Mouse (Mus musculus) liver, embryonic 12.5 days (tissue): Measurements from ENCODE around the gene Sh3pxd2a. TPM values are rescaled to one million over a fixed set of nuclear protein-coding genes. Genes with fewer than 3 reads are reported as not detected.

Experiments used
- ATAC-seq: fragments of 200-750 bp; cut with Nextera tagmentation; 2 replicates; pipeline ENCODE4 v1.8.0; 2017; ENCODE audit warnings: moderate number of reproducible peaks, mild to moderate bottlenecking, moderate library complexity
- H3K27ac ChIP-seq: fragments of 300-500 bp; sonication (generic); 2 replicates; pipeline ENCODE4 v1.5.1; 2016; ENCODE audit warnings: mild to moderate bottlenecking
- H3K27me3 ChIP-seq: fragments of 300-500 bp; sonication (generic); replicated peaks from 2 replicates; pipeline ENCODE4 v1.6.1; 2016; ENCODE audit warnings: mild to moderate bottlenecking, moderate library complexity
- H3K36me3 ChIP-seq: fragments of 300-500 bp; sonication (generic); 2 replicates; pipeline ENCODE4 v1.6.1; 2016; ENCODE audit warnings: mild to moderate bottlenecking, moderate library complexity
- H3K4me1 ChIP-seq: fragments of 300-500 bp; sonication (generic); 2 replicates; pipeline ENCODE4 v1.6.1; 2016
- H3K4me2 ChIP-seq: fragments of 300-500 bp; sonication (generic); 2 replicates; pipeline ENCODE4 v1.6.1; 2016; ENCODE audit warnings: mild to moderate bottlenecking, moderate library complexity
- H3K4me3 ChIP-seq: fragments of 300-500 bp; sonication (generic); 2 replicates; pipeline ENCODE4 v1.5.1; 2016; ENCODE audit warnings: mild to moderate bottlenecking, moderate library complexity
- H3K9ac ChIP-seq: fragments of 300-500 bp; sonication (generic); 2 replicates; pipeline ENCODE4 v1.6.1; 2016; ENCODE audit warnings: mild to moderate bottlenecking, moderate library complexity
- H3K9me3 ChIP-seq: fragments of 300-500 bp; sonication (generic); replicated peaks from 2 replicates; pipeline ENCODE4 v1.6.1; 2016; ENCODE audit warnings: mild to moderate bottlenecking, moderate library complexity
- WGBS: fragments of 180-500 bp; shearing (Covaris S2); methylation state at CpG from one replicate; pipeline ENCODE4 v1.1.7; 2016; ENCODE audit not compliant: insufficient replicate concordance; 5-methylcytosine and 5-hydroxymethylcytosine counted together
- polyA plus RNA-seq: library from polyadenylated mRNA; unstranded; fragments of >200 nt; fragmentation: Nextera tagmentation; extraction: Ambion mirVana; gene quantifications from 2 replicates; pipeline ENCODE4 v1.2.1, GENCODE M21; 2016

Sh3pxd2a gene
- polyA plus RNA-seq, 1 experiment from 2014 or later: 1.1 TPM

GRCm38 (mm10) chr19:47264322-47265092, 199.7 kb downstream of the Sh3pxd2a start:
- no peak overlapping the region for H3K4me2 ChIP-seq
- no peaks in the 10 kb centered on the region for H3K4me1 ChIP-seq
- ATAC-seq: no peak
- H3K9ac ChIP-seq: no peak overlapping the region
- no peaks in the 10 kb centered on the region for H3K9me3 ChIP-seq
- H3K27me3 ChIP-seq: no peaks in the 10 kb centered on the region
- no peak overlapping the region for H3K4me3 ChIP-seq
- no peak overlapping the region for H3K27ac ChIP-seq
- WGBS: 51% methylated on average over 11 of the region's 11 CpGs
- peaks cover 34% of the 10 kb centered on the region for H3K36me3 ChIP-seq

DNA sequence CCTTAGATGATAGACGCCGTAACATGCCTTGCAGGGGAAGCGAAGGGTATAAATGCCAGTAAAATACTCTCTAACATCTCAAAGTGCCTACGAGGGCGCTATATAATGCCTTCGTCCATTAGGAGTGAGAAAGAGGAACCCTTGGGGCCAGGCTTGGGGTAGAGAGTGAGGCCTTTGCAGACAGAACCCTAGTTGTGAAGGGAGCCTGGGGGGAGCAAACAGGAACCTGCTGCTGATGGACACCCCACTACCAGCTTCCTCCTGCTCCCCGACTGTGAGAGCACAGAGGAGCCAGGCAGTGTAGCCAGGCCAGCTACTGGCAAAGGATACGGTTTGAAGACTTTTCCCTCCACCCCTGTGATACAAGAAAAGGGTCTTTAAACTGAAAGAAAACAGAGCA, 200.6 kb downstream of the Sh3pxd2a start:
- Histone ChIP-seq H3K4me1 (no peaks in the 10 kb centered on the region), H3K4me3 (no peak overlapping the region), H3K4me2 (no peak overlapping the region), H3K36me3 (peaks cover 25% of the 10 kb centered on the region), H3K27ac (no peak overlapping the region), H3K27me3 (no peaks in the 10 kb centered on the region), H3K9ac (no peak overlapping the region), H3K9me3 (no peaks in the 10 kb centered on the region)
- ATAC-seq: no peak
- WGBS: 68% methylated on average over 8 of the region's 8 CpGs

- WGBS: 67% methylated on average over 8 of the region's 8 CpGs
- Histone ChIP-seq H3K9me3 (no peaks in the 10 kb centered on the region), H3K4me2 (no peak overlapping the region), H3K36me3 (peaks cover under 1% of the 10 kb centered on the region; the same call in 1 of the 2 replicates), H3K4me1 (no peaks in the 10 kb centered on the region), H3K9ac (no peak overlapping the region), H3K4me3 (no peak overlapping the region), H3K27ac (no peak overlapping the region), H3K27me3 (peaks cover 5% of the 10 kb centered on the region; the same call in 1 of the 2 replicates)
- ATAC-seq: no peak
Observed at GRCm38 (mm10) chr19:47261196-47261595, 203.0 kb downstream of the Sh3pxd2a start.

DNA sequence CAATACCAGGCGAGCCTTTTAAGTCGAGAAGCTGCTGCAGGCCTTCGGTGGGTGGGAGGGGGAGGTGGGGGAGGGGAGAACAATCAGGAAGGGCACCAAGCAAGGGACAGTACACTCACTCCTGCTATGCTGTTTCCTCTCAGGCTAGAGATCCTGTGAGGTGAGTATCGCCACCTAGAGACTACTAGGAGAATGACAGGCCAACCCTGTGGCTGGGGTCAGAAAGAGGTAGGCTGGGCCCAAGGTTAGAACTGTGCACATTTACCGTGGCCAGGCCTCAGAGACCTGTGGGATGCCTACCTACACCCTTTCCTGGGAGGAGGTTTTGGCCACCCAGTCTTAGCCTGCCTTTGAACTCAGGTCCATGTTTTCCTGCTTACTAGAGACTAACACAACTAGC, 204.6 kb downstream of the Sh3pxd2a start:
- Histone ChIP-seq H3K27ac (no peak overlapping the region), H3K4me1 (no peaks in the 10 kb centered on the region), H3K9ac (no peak overlapping the region), H3K4me2 (no peak overlapping the region), H3K9me3 (no peaks in the 10 kb centered on the region), H3K4me3 (no peak overlapping the region), H3K27me3 (peaks cover 20% of the 10 kb centered on the region), H3K36me3 (no peaks in the 10 kb centered on the region)
- 2% methylated on average over 5 of the region's 5 CpGs for WGBS
- ATAC-seq: peak; percentile 50; the same call in 1 of the 2 replicates

DNA sequence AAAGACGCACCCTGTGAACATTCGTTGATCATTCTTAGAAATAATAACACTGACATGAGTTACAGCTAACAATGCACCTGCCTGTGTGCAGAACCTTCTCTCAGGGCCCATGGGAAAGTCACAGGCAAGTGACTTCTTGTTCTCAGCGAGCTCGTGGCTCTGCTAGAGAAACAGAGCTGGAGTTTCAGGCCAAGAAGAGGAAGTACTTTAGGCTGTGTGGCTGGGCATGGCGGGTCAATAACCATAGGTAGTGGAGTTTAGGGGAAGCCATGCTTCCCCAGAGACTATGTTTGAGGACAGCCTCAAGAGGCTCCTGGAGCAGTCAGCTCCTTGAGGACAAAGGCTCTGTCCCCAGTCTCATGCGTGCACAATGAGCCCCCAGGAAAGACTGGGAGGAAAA, 208.3 kb downstream of the Sh3pxd2a start:
- WGBS: 35% methylated on average over 6 of the region's 6 CpGs
- Histone ChIP-seq H3K9ac (no peak overlapping the region), H3K36me3 (no peaks in the 10 kb centered on the region), H3K4me3 (no peak overlapping the region), H3K27ac (no peak overlapping the region), H3K9me3 (no peaks in the 10 kb centered on the region), H3K4me1 (peaks cover 7% of the 10 kb centered on the region; the same call in 1 of the 2 replicates), H3K27me3 (peaks cover 57% of the 10 kb centered on the region), H3K4me2 (no peak overlapping the region)
- no peak for ATAC-seq

- no peak overlapping the region for H3K9ac ChIP-seq
- no peaks in the 10 kb centered on the region for H3K36me3 ChIP-seq
- H3K9me3 ChIP-seq: no peaks in the 10 kb centered on the region
- no peak overlapping the region for H3K4me2 ChIP-seq
- H3K27me3 ChIP-seq: peaks cover 61% of the 10 kb centered on the region
- no peak for ATAC-seq
- no peak overlapping the region for H3K27ac ChIP-seq
- H3K4me1 ChIP-seq: peaks cover 7% of the 10 kb centered on the region; the same call in 1 of the 2 replicates
- 56% methylated on average over 2 of the region's 2 CpGs for WGBS
- H3K4me3 ChIP-seq: no peak overlapping the region
Observed at GRCm38 (mm10) chr19:47255036-47255435, 209.2 kb downstream of the Sh3pxd2a start.

DNA sequence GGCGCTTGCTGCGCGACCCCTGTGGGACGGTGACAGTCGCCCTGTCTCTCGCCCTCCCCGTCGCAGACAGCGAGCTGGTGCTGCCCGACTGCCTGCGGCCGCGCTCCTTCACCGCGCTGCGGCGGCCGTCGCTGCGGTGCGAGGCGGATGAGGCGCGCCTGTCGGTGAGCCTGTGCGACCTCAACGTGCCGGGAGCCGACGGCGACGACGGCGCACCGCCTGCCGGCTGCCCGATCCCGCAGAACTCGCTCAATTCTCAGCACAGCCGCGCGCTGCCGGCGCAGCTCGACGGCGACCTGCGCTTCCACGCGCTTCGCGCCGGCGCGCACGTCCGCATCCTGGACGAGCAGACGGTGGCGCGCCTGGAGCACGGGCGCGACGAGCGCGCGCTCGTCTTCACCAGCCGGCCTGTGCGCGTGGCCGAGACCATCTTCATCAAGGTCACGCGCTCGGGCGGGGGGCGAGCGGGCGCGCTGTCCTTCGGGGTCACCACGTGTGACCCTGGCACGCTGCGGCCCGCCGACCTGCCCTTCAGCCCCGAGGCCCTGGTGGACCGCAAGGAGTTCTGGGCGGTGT, 211.1 kb downstream of the Sh3pxd2a start:
- H3K9ac ChIP-seq: no peak overlapping the region; the same call in 1 of the 2 replicates
- H3K27me3 ChIP-seq: peaks cover 61% of the 10 kb centered on the region
- WGBS: 6% methylated on average over 89 of the region's 90 CpGs
- peak overlapping the region; percentile 39 for H3K4me3 ChIP-seq
- no peaks in the 10 kb centered on the region for H3K9me3 ChIP-seq
- ATAC-seq: no peak
- H3K4me1 ChIP-seq: peaks cover 7% of the 10 kb centered on the region; the same call in 1 of the 2 replicates
- no peaks in the 10 kb centered on the region for H3K36me3 ChIP-seq
- no peak overlapping the region for H3K27ac ChIP-seq
- H3K4me2 ChIP-seq: peak overlapping the region; percentile 53

DNA sequence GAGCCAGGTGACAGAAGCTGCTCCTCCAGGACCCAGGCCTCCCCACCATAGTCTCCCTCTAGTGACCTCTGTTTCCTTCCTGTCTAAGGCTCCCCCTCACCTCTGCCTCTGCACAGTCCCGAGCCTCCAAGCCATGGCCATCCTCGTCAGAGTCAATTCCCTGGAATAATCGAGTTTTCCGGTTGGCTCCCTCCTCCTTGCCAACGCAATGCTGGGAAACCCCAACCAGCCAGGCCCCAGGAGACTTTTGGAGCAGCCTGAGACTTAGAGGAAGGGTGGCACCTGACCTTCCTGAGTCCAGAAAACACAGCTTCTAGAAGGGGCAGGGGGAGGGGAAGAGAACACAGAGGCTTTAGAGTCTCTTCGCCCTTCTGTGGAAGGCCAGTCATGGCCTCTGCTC, 213.3 kb downstream of the Sh3pxd2a start:
- ATAC-seq: no peak
- Histone ChIP-seq H3K4me1 (peaks cover 7% of the 10 kb centered on the region; the same call in 1 of the 2 replicates), H3K4me3 (no peak overlapping the region), H3K27me3 (peaks cover 54% of the 10 kb centered on the region), H3K27ac (no peak overlapping the region), H3K9ac (no peak overlapping the region), H3K9me3 (no peaks in the 10 kb centered on the region), H3K36me3 (no peaks in the 10 kb centered on the region), H3K4me2 (no peak overlapping the region)
- WGBS: 57% methylated on average over 6 of the region's 6 CpGs

DNA sequence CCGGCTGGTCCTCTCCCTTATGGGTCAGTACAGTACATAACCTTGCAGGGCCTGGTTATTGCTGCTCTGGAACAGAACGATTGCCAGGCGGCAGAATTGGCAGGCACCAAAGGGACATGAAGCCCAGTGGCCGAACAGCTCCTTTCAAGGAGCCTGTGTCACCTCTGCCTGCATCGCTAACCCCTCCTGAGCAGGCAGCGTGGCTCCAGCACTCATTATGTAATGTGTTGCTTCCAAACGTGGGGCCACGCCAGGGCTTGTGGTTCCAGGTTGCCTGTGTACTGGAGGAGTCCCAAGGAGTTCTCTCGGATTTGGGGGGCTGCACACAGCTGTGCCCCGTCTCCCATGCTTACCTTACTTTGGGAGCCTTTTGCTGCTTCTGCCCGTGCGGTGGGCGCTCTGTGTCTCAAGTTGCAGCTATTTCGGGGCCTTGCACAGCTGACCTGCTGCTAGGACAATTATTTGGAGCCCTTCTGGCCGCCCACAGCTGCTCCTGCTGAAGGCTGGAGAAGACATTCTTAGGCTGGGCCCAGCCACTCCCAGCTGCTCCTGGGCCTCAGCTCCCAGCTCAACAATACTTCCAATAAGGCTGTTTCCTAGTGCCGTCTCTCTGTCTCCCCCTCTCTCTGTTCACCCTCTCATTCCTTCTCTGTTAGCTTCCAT, 215.2 kb downstream of the Sh3pxd2a start:
- peaks cover 35% of the 10 kb centered on the region for H3K27me3 ChIP-seq
- H3K4me3 ChIP-seq: no peak overlapping the region
- H3K9me3 ChIP-seq: no peaks in the 10 kb centered on the region
- ATAC-seq: no peak
- no peak overlapping the region for H3K4me2 ChIP-seq
- H3K36me3 ChIP-seq: no peaks in the 10 kb centered on the region
- peaks cover 7% of the 10 kb centered on the region; the same call in 1 of the 2 replicates for H3K4me1 ChIP-seq
- no peak overlapping the region for H3K27ac ChIP-seq
- 70% methylated on average over 16 of the region's 16 CpGs for WGBS
- no peak overlapping the region for H3K9ac ChIP-seq

- no peaks in the 10 kb centered on the region for H3K36me3 ChIP-seq
- ATAC-seq: no peak
- 57% methylated on average over 7 of the region's 7 CpGs for WGBS
Observed at GRCm38 (mm10) chr19:47248296-47248695, 215.9 kb downstream of the Sh3pxd2a start.

DNA sequence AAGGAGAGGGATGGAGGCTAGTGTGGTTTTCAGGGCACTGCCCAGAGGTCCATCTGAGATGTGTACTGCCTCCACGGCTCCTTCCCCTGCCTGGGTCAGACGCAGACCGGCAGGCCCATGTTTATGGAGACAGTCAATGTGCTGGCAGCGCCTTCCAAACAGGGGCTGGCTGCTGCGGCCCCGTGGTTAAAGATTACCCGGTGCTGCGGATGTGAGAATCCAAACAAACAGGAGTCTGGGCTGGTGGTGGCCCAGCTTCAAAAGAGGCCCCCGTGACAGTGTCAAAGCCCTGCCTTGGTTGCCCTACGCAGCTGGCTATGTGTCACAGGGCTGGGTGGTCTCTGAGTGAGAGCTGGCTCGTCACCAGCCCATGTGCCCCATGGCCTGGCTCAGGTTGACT, 216.4 kb downstream of the Sh3pxd2a start:
- Histone ChIP-seq H3K27ac (no peak overlapping the region), H3K4me2 (peak overlapping the region; percentile 3; the same call in 1 of the 2 replicates), H3K36me3 (no peaks in the 10 kb centered on the region), H3K9me3 (no peaks in the 10 kb centered on the region), H3K4me3 (no peak overlapping the region), H3K4me1 (no peaks in the 10 kb centered on the region), H3K27me3 (peaks cover 23% of the 10 kb centered on the region), H3K9ac (no peak overlapping the region)
- WGBS: 60% methylated on average over 11 of the region's 11 CpGs
- ATAC-seq: peak; percentile 40; the same call in 1 of the 2 replicates

More at GRCm38 (mm10) chr19:47248296-47248695, 215.9 kb downstream of the Sh3pxd2a start:
- Histone ChIP-seq H3K4me3 (no peak overlapping the region), H3K9ac (no peak overlapping the region), H3K4me2 (peak overlapping the region; percentile 3; the same call in 1 of the 2 replicates), H3K4me1 (peaks cover 4% of the 10 kb centered on the region; the same call in 1 of the 2 replicates), H3K9me3 (no peaks in the 10 kb centered on the region), H3K27me3 (peaks cover 28% of the 10 kb centered on the region), H3K27ac (no peak overlapping the region)

DNA sequence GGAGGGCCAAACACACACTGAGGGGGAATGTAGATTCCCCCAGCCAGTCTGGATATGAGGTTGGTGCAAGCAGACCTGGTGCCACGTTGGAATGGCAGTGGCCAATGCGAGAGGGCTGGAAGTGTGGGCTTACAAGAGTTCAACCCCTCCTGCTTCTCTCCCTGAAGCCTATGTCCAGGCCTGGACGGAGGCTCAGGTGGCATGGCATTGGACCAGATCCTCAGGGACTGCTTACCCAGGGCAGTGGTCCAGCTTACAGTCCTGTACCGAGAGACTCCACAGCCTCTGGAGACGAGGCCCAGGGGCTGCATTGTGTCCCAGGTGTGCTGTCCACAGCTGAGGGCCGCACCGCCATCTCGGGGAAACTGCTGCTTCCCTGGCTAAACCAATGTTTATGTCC, 218.7 kb downstream of the Sh3pxd2a start:
- Histone ChIP-seq H3K9me3 (no peaks in the 10 kb centered on the region), H3K4me1 (0 out of 2 replicates have a peak, but pooled peaks cover 9% of the 10 kb centered on the region), H3K4me3 (no peak overlapping the region), H3K4me2 (no peak overlapping the region), H3K36me3 (no peaks in the 10 kb centered on the region), H3K27me3 (peaks cover 7% of the 10 kb centered on the region; the same call in 1 of the 2 replicates), H3K9ac (no peak overlapping the region), H3K27ac (no peak overlapping the region)
- no peak for ATAC-seq
- WGBS: 59% methylated on average over 8 of the region's 8 CpGs
